Mouse (Mus musculus): ENCODE results near the gene Gtf2a2. TPM values are rescaled to one million over a fixed set of nuclear protein-coding genes. Genes with fewer than 3 reads are reported as not detected.
A peak's percentile ranks its signal among the peaks of the same experiment; 100 is the strongest.

Gene Gtf2a2
- 169 and 179 TPM in 2 replicates for polyA plus RNA-seq (2015; fragmentation: Nextera tagmentation; extraction: Ambion mirVana)

DNA sequence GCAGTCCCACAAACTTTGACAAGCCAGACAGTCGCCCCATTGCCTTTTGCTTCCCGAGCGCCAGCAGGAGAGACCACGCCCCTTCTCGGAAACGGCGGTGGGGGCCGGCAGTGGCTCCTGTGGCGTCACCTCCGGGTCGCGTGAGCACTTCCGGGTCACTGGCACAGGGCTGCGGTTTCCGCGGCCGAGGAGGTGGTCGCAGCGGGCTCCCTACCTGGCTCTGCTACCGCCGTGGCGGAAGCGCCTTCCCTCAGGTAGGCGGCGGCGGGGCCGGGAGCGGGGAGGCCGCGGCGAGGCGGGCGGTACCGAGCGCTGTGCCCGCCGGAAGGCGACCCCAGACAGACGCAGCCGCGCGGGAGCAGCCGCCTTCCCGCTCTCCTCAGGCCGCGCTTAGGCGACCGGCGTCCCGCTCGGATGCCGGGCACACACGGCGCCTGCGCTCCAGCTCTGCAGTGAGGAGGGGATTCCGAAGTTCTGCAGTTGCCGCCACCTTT, at the start of gene Gtf2a2:
TSS of gene Gtf2a2 (plus strand) at position 143 of the 494 bp plus-strand sequence.
- Histone ChIP-seq H3K4me1 (ENCODE audit: control insufficient read depth, insufficient read depth, low read length) (peaks cover 12% of the 10 kb centered on the region), H3K9ac (ENCODE audit: low read length) (peak within 1 kb of the TSS; percentile 97), H3K4me3 (replicated peaks; ENCODE audit: low read length) (peak within 1 kb of the TSS; percentile 83), H3K27ac (ENCODE audit: low read length) (peak within 1 kb of the TSS; percentile 93), H3K36me3 (ENCODE audit: control insufficient read depth, insufficient read depth, low read length) (peaks cover 6% of the 10 kb centered on the region; the same call in 1 of the 2 replicates), H3K27me3 (ENCODE audit: control insufficient read depth, insufficient read depth, low read length) (no peaks in the 10 kb centered on the region), H3K4me2 (ENCODE audit: low read depth, low read length) (peak within 1 kb of the TSS; percentile 68), H3K9me3 (replicated peaks; ENCODE audit: control insufficient read depth, low read length) (no peaks in the 10 kb centered on the region)
- peak; percentile 96 for ATAC-seq (ENCODE audit: insufficient read depth, low FRiP score)
- 1% methylated on average over 57 of the region's 57 CpGs for WGBS

DNA sequence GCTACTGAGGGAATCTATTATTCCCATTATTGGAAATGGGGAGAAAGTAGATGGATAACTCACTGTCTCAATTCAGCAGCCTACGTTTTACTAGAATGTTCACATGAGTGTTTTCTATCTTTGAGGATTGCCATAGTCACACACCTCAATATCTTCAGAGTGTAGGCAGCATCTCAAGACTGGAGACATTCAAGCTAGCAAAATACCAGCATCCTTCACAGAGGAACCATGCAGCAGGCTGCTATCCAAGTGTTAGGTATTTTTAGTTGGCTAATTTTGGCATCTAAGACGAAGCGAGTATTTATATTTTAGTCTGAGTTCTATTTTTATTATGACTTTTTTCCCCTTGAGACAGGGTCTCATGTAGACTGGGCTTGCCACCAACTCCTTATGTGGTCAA, 48.0 kb upstream of the Gtf2a2 start:
- Histone ChIP-seq H3K4me2 (ENCODE audit: low read depth, low read length) (no peak overlapping the region), H3K9ac (ENCODE audit: low read length) (no peak overlapping the region), H3K9me3 (replicated peaks; ENCODE audit: control insufficient read depth, low read length) (no peaks in the 10 kb centered on the region), H3K36me3 (ENCODE audit: control insufficient read depth, insufficient read depth, low read length) (no peaks in the 10 kb centered on the region), H3K27me3 (ENCODE audit: control insufficient read depth, insufficient read depth, low read length) (no peaks in the 10 kb centered on the region), H3K4me3 (replicated peaks; ENCODE audit: low read length) (no peak overlapping the region), H3K27ac (ENCODE audit: low read length) (no peak overlapping the region), H3K4me1 (ENCODE audit: control insufficient read depth, insufficient read depth, low read length) (no peaks in the 10 kb centered on the region)
- no peak for ATAC-seq (ENCODE audit: insufficient read depth, low FRiP score)
- WGBS, result 64% methylated on average over 3 of the region's 3 CpGs

DNA sequence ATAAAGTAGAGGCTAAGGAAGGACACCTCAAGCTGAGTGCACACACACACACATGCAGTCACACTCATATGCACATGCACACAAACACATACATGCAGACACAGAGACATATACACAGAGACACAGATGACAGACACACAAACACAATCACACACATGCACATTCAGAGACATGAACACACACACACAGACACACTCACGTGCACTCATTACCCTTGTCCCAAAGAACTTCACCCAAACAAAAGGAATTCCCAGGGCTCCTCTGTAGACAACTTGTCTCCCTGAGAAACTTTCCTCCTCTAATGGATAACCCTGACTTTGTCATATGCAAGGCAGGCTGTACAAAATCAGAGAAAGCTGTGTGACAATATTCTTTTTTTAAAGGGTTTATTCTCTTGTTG, 26.8 kb upstream of the Gtf2a2 start:
- H3K36me3 ChIP-seq (ENCODE audit: control insufficient read depth, insufficient read depth, low read length), result no peaks in the 10 kb centered on the region
- H3K4me2 ChIP-seq (ENCODE audit: low read depth, low read length), result no peak overlapping the region
- H3K4me3 ChIP-seq (replicated peaks; ENCODE audit: low read length), result no peak overlapping the region
- ATAC-seq (ENCODE audit: insufficient read depth, low FRiP score), result no peak
- no peaks in the 10 kb centered on the region for H3K9me3 ChIP-seq (replicated peaks; ENCODE audit: control insufficient read depth, low read length)
- H3K9ac ChIP-seq (ENCODE audit: low read length), result no peak overlapping the region
- H3K27me3 ChIP-seq (ENCODE audit: control insufficient read depth, insufficient read depth, low read length), result no peaks in the 10 kb centered on the region
- 65% methylated on average over 1 of the region's 1 CpGs for WGBS
- H3K27ac ChIP-seq (ENCODE audit: low read length), result no peak overlapping the region
- H3K4me1 ChIP-seq (ENCODE audit: control insufficient read depth, insufficient read depth, low read length), result peaks cover 7% of the 10 kb centered on the region; the same call in 1 of the 2 replicates

DNA sequence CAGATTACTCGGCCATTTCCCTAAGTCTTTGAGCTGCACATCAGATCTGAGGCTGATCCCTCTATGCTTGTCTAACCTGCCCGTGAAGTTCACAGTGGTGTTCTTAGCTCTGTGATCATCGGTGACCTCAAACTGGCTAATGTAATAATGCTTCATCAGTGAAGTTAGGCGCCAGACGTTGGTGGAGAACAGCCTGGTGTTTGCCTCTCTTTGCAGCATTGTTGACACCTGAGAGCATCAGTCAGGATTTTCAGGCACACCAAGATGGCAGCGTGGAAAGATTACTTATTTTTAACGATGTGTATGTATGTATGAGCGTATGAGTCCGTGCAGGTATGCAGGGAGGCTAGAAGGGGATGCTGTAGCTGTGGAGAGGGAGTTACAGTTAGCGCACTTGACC, 26.3 kb upstream of the Gtf2a2 start:
- no peaks in the 10 kb centered on the region for H3K27me3 ChIP-seq (ENCODE audit: control insufficient read depth, insufficient read depth, low read length)
- H3K36me3 ChIP-seq (ENCODE audit: control insufficient read depth, insufficient read depth, low read length), result no peaks in the 10 kb centered on the region
- no peaks in the 10 kb centered on the region for H3K9me3 ChIP-seq (replicated peaks; ENCODE audit: control insufficient read depth, low read length)
- H3K4me1 ChIP-seq (ENCODE audit: control insufficient read depth, insufficient read depth, low read length), result peaks cover 12% of the 10 kb centered on the region; the same call in 1 of the 2 replicates
- no peak overlapping the region for H3K9ac ChIP-seq (ENCODE audit: low read length)
- H3K4me3 ChIP-seq (replicated peaks; ENCODE audit: low read length), result no peak overlapping the region
- ATAC-seq (ENCODE audit: insufficient read depth, low FRiP score), result no peak
- H3K27ac ChIP-seq (ENCODE audit: low read length), result no peak overlapping the region
- 71% methylated on average over 10 of the region's 10 CpGs for WGBS
- H3K4me2 ChIP-seq (ENCODE audit: low read depth, low read length), result no peak overlapping the region

DNA sequence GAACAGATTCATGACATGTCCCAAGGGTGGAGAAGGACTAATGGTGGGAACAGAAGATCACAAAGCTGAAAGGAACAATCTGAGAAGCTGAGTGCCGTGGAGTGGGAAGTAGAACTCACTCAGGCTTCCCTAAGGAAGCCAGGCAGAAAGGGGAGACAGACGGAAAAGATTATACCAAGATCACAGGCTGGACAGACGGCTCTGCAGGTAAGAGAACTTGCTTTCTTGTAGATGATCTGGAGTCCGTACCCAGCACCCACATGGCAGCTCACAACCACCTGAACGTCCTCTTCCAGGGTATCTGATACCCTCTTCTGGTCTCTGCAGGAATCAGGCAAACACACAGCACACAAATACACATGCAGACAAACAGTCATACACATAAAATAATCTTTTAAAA, 25.8 kb upstream of the Gtf2a2 start:
- Histone ChIP-seq H3K4me3 (replicated peaks; ENCODE audit: low read length) (no peak overlapping the region), H3K27me3 (ENCODE audit: control insufficient read depth, insufficient read depth, low read length) (no peaks in the 10 kb centered on the region), H3K9ac (ENCODE audit: low read length) (no peak overlapping the region), H3K36me3 (ENCODE audit: control insufficient read depth, insufficient read depth, low read length) (no peaks in the 10 kb centered on the region), H3K9me3 (replicated peaks; ENCODE audit: control insufficient read depth, low read length) (no peaks in the 10 kb centered on the region), H3K4me1 (ENCODE audit: control insufficient read depth, insufficient read depth, low read length) (peaks cover 17% of the 10 kb centered on the region; the same call in 1 of the 2 replicates), H3K4me2 (ENCODE audit: low read depth, low read length) (no peak overlapping the region), H3K27ac (ENCODE audit: low read length) (no peak overlapping the region)
- 76% methylated on average over 5 of the region's 5 CpGs for WGBS
- no peak for ATAC-seq (ENCODE audit: insufficient read depth, low FRiP score)

DNA sequence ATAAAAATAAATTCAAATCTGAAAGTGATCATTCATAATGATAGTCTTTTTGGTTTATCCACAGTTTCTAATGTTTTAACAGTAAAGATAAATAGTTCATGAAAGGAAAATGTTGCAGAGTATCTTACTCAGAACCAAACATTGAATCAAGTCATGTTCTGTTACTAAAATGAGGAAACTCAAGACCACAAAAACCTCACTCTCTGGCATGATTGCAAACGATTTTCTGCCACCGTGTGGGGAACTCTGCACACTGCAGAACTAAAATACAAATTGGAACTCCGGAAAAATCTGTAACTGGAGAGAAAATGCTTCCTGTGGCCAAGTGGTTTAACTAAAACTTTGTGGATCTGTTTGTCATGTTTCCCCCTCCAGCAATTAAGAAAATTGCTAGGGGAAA, 24.8 kb upstream of the Gtf2a2 start:
- H3K27ac ChIP-seq (ENCODE audit: low read length), result no peak overlapping the region
- peaks cover 27% of the 10 kb centered on the region for H3K4me1 ChIP-seq (ENCODE audit: control insufficient read depth, insufficient read depth, low read length)
- no peak overlapping the region for H3K4me2 ChIP-seq (ENCODE audit: low read depth, low read length)
- WGBS, result 0% methylated on average over 3 of the region's 3 CpGs
- H3K36me3 ChIP-seq (ENCODE audit: control insufficient read depth, insufficient read depth, low read length), result no peaks in the 10 kb centered on the region
- no peaks in the 10 kb centered on the region for H3K27me3 ChIP-seq (ENCODE audit: control insufficient read depth, insufficient read depth, low read length)
- no peak overlapping the region for H3K4me3 ChIP-seq (replicated peaks; ENCODE audit: low read length)
- H3K9ac ChIP-seq (ENCODE audit: low read length), result no peak overlapping the region
- no peak for ATAC-seq (ENCODE audit: insufficient read depth, low FRiP score)
- H3K9me3 ChIP-seq (replicated peaks; ENCODE audit: control insufficient read depth, low read length), result no peaks in the 10 kb centered on the region

DNA sequence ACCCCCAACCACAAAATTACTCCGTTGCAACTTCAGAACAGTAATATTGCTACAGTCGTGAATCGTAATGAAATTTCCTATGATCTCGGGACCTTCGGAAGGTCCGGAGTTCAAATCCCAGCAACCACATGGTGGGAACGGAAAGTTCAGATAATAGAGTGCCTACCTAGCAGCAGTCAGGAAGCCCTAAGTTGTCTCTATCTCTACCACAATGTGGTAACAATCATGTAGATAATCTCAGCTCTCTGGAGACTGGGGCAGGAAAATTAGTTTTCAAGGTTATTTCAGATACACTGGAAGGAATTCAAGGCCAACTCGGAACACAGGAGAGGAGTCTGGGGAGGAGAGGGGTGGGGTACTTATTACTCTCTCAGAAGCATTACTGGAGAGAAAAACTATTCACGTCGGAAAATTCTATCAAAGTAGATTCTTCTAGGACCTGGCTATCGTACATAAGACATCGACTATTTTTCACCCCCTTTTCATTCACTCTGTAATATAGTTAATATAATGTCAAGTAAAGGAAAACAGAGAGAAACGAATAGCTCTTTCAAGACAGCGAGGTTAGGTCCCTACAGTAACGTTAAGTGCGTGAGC, 23.5 kb upstream of the Gtf2a2 start:
- Histone ChIP-seq H3K27me3 (ENCODE audit: control insufficient read depth, insufficient read depth, low read length) (no peaks in the 10 kb centered on the region), H3K4me1 (ENCODE audit: control insufficient read depth, insufficient read depth, low read length) (peaks cover 34% of the 10 kb centered on the region), H3K4me2 (ENCODE audit: low read depth, low read length) (peak overlapping the region; percentile 59), H3K36me3 (ENCODE audit: control insufficient read depth, insufficient read depth, low read length) (no peaks in the 10 kb centered on the region), H3K27ac (ENCODE audit: low read length) (peak overlapping the region; percentile 99), H3K9ac (ENCODE audit: low read length) (peak overlapping the region; percentile 58), H3K9me3 (replicated peaks; ENCODE audit: control insufficient read depth, low read length) (no peaks in the 10 kb centered on the region), H3K4me3 (replicated peaks; ENCODE audit: low read length) (peak overlapping the region; percentile 100)
- WGBS, result 35% methylated on average over 16 of the region's 16 CpGs
- ATAC-seq (ENCODE audit: insufficient read depth, low FRiP score), result 0 out of 2 replicates have a peak, but pooled peaks have one; percentile 2

DNA sequence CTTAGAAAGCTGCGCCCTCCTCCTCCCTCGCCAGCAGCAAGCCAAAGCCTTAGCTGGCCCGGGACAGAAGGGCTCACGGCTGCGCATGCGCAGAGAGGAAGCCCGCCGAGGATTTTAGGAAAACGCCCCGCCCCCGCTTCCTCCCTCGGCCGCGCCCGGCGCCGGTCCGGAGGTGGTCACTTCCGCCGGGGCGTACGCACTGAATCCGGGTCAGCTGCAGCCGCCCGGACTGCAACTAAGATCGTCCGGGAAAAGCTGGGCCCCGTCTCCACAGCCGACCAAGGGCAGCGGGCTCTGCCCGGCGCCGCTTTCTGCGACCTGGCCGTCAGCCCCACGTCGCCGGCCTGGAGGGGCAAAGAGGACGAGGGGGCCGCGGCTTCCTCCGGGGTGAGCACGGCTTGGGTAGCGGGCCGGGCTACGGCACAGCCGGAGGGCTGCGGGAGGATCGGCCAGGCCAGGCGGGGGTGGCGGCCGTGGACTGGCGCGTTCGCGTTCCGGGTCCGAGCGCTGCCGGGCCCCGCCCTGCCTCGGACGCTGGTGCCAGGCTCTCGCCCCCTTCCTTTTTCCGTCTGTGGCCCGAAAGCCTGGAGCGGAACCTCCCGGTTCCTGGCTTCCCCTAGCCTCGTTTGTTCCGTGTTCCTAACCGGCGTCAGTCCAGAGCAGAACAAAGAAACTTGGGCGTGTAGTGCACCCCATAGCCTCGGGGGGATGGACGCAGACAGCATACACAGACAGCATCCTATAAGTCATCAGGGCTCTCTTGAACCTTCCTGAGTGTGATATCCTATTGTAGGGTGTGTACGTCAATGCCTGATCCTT, 22.8 kb upstream of the Gtf2a2 start, which contains the start of gene Bnip2:
TSS of gene Bnip2 (plus strand) at position 164 of the 819 bp plus-strand sequence.
- Histone ChIP-seq H3K27ac (ENCODE audit: low read length) (peak within 1 kb of the TSS; percentile 99), H3K9ac (ENCODE audit: low read length) (peak within 1 kb of the TSS; percentile 100), H3K4me2 (ENCODE audit: low read depth, low read length) (peak within 1 kb of the TSS; percentile 72), H3K27me3 (ENCODE audit: control insufficient read depth, insufficient read depth, low read length) (no peaks in the 10 kb centered on the region), H3K36me3 (ENCODE audit: control insufficient read depth, insufficient read depth, low read length) (no peaks in the 10 kb centered on the region), H3K4me3 (replicated peaks; ENCODE audit: low read length) (peak within 1 kb of the TSS; percentile 100), H3K4me1 (ENCODE audit: control insufficient read depth, insufficient read depth, low read length) (peaks cover 39% of the 10 kb centered on the region), H3K9me3 (replicated peaks; ENCODE audit: control insufficient read depth, low read length) (no peaks in the 10 kb centered on the region)
- peak; percentile 94 for ATAC-seq (ENCODE audit: insufficient read depth, low FRiP score)
- WGBS, result under 1% methylated on average over 70 of the region's 76 CpGs

DNA sequence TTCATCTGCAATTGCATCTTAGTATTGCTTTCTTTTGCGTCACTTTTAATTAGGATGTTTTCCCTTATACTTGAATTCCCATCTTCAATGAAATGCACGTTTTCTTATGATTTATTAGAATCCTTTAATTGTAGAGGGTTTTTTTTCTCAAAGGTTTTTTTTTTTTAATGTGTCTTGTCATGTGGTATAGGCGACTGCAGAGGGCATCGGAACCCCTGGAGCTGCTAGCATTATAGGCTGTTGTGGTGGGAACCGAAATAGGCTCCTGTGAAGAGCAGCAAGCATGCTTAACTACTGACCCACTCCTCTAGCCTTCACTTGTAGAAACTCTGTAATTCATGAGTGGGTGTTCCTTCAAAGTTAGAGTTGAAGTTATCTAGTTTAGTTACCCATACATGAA, 22.0 kb upstream of the Gtf2a2 start:
- no peak overlapping the region for H3K27ac ChIP-seq (ENCODE audit: low read length)
- no peaks in the 10 kb centered on the region for H3K36me3 ChIP-seq (ENCODE audit: control insufficient read depth, insufficient read depth, low read length)
- no peaks in the 10 kb centered on the region for H3K9me3 ChIP-seq (replicated peaks; ENCODE audit: control insufficient read depth, low read length)
- H3K4me1 ChIP-seq (ENCODE audit: control insufficient read depth, insufficient read depth, low read length), result peaks cover 46% of the 10 kb centered on the region
- WGBS, result 11% methylated on average over 5 of the region's 5 CpGs
- H3K9ac ChIP-seq (ENCODE audit: low read length), result no peak overlapping the region; the same call in 1 of the 2 replicates
- H3K27me3 ChIP-seq (ENCODE audit: control insufficient read depth, insufficient read depth, low read length), result no peaks in the 10 kb centered on the region
- peak overlapping the region; percentile 100 for H3K4me3 ChIP-seq (replicated peaks; ENCODE audit: low read length)
- ATAC-seq (ENCODE audit: insufficient read depth, low FRiP score), result no peak
- peak overlapping the region; percentile 72 for H3K4me2 ChIP-seq (ENCODE audit: low read depth, low read length)

Measured in stomach, embryonic 16.5 days (tissue).